Mouse (Mus musculus) spleen, adult 2 months (tissue): ENCODE measurements around the gene Tbx19. TPM values are rescaled to one million over a fixed set of nuclear protein-coding genes. Genes with fewer than 3 reads are reported as not detected.

Experiments used
- DNase-seq, 2 experiments: peaks; one replicate each; pipeline versions ENCODE4 v3.0.0 to v3.0.0-alpha.2; 2012 to 2021; ENCODE audit warnings: low spot score in 2 of 2, low read depth in 1 of 2
- H3K27ac ChIP-seq: fragments of 200-500 bp; 2 replicates; pipeline ENCODE4 v1.5.1; 2012; ENCODE audit warnings: low read length, inconsistent platforms; ENCODE audit not compliant: insufficient read depth
- H3K27me3 ChIP-seq: fragments of 200-500 bp; 2 replicates; pipeline ENCODE4 v1.6.1; 2012; ENCODE audit warnings: mild to moderate bottlenecking, moderate library complexity, low read length, inconsistent platforms; ENCODE audit not compliant: control insufficient read depth, insufficient read depth
- H3K36me3 ChIP-seq: fragments of 200-500 bp; 2 replicates; pipeline ENCODE4 v1.6.1; 2012; ENCODE audit warnings: mild to moderate bottlenecking, low read length, inconsistent platforms; ENCODE audit not compliant: control insufficient read depth, insufficient read depth
- H3K4me1 ChIP-seq: fragments of 200-500 bp; 2 replicates; pipeline ENCODE4 v1.6.1; 2011; ENCODE audit warnings: inconsistent platforms; ENCODE audit not compliant: control insufficient read depth, insufficient read depth, insufficient read length
- H3K4me3 ChIP-seq: fragments of 200-500 bp; 2 replicates; pipeline ENCODE4 v1.5.1; 2011; ENCODE audit warnings: mild to moderate bottlenecking, inconsistent platforms; ENCODE audit not compliant: insufficient read depth, insufficient read length; ENCODE audit errors: extremely low read depth
- CTCF ChIP-seq: fragments of 200-500 bp; IDR thresholded peaks from 2 replicates; pipeline ENCODE4 v1.5.1; 2011; ENCODE audit warnings: mild to moderate bottlenecking, inconsistent platforms; ENCODE audit not compliant: insufficient read depth, insufficient read length, insufficient replicate concordance; ENCODE audit errors: extremely low read depth
- POLR2A ChIP-seq: fragments of 200-500 bp; IDR thresholded peaks from 2 replicates; pipeline ENCODE4 v1.6.1; 2011; ENCODE audit warnings: low read depth, low read length, inconsistent platforms
- WGBS: fragments of 180-500 bp; shearing (Covaris S2); methylation state at CpG from one replicate; pipeline ENCODE4 v1.1.7; 2018; 5-methylcytosine and 5-hydroxymethylcytosine counted together
- polyA plus RNA-seq: library from polyadenylated mRNA; depleted of rRNA; stranded (reverse); fragments of >200 nt; gene quantifications from 2 replicates; pipeline ENCODE4 v1.2.3, GENCODE M21; 2012

Gene Tbx19
- polyA plus RNA-seq, 1 experiment = 0.16 TPM

DNA sequence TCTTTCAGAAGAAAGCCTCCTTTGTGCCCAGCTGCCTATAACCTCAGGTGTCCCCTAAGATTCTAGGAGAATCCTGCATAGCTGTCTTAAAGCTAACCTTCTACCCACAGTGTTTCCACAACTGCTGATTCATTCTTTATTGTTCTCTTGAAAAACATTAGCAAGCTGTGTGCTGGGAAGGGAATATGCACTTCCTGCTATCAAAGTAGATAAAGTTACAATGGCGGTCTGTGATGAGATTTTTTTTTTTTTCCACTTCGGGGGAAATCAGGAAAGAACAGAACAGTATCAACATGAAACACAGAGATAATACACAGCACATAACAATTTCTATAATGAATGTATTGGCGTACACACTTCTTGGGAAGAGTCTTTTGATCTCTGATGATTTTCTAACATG, 37.3 kb upstream of the Tbx19 start:
- DNase-seq = no peak
- TF ChIP-seq POLR2A (no peak), CTCF (no peak)
- 38% methylated on average over 3 of the region's 3 CpGs for WGBS

DNA sequence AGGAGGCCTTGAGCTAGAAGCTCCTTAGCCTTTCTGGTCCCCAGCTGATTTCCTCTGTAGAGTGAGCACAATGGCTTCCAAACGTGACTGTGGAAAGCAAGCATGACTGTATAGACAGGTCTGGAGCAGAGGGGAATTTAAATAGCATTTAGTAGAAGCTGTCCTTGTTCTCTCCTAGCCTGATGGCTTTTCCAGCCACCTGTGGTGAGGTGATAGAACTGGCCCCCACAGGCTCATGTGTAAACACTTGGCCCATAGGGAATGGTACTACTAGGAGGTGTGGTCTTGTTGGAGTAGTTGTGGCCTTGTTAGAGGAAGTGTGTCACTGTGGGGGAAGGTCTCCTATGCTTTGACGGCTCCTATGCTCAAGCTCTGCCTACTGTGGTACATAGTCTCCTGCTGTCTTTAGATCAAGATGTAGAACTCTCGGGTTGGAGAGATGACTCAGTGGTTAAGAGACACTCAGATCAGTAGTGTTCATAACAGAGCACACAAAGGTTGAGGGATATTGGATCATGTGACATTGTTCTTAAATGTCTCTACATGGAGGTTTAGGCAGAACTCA, 34.9 kb upstream of the Tbx19 start:
- no peak for TF ChIP-seq CTCF
- no peak for TF ChIP-seq POLR2A
- H3K4me1 ChIP-seq = peaks cover 6% of the 10 kb centered on the region; the same call in 1 of the 2 replicates
- H3K27me3 ChIP-seq = no peaks in the 10 kb centered on the region
- H3K27ac ChIP-seq = no peak overlapping the region
- 51% methylated on average over 3 of the region's 3 CpGs for WGBS
- no peaks in the 10 kb centered on the region for H3K36me3 ChIP-seq
- no peak for DNase-seq
- H3K4me3 ChIP-seq = no peak overlapping the region

More for the DNA sequence above, 37.3 kb upstream of the Tbx19 start:
- no peaks in the 10 kb centered on the region for H3K27me3 ChIP-seq
- no peaks in the 10 kb centered on the region for H3K36me3 ChIP-seq
- H3K27ac ChIP-seq = no peak overlapping the region
- no peak overlapping the region for H3K4me3 ChIP-seq
- no peaks in the 10 kb centered on the region; the same call in 1 of the 2 replicates for H3K4me1 ChIP-seq

DNA sequence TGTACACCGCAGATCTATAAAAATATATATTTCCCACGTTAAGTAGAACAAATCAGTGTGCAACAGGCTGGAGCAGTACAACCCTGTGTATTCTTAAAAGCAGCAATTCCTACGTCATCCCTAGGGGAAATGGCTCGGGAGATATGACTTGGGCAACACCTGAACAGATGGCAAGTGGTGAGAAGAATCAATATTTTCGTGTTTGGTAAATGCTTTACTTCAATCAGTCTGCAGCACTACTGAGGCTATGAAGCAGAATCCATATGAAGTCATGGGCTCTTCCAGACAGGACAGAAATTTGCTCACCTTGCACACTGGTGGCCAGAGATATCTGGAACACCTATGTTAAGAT, 34.1 kb upstream of the Tbx19 start:
- WGBS = 7% methylated on average over 5 of the region's 5 CpGs
- TF ChIP-seq POLR2A = no peak
- no peak for TF ChIP-seq CTCF
- Histone ChIP-seq H3K27ac (peak overlapping the region; percentile 44), H3K4me1 (peaks cover 6% of the 10 kb centered on the region; the same call in 1 of the 2 replicates), H3K36me3 (no peaks in the 10 kb centered on the region), H3K27me3 (no peaks in the 10 kb centered on the region), H3K4me3 (peak overlapping the region; percentile 81)
- no peak for DNase-seq

DNA sequence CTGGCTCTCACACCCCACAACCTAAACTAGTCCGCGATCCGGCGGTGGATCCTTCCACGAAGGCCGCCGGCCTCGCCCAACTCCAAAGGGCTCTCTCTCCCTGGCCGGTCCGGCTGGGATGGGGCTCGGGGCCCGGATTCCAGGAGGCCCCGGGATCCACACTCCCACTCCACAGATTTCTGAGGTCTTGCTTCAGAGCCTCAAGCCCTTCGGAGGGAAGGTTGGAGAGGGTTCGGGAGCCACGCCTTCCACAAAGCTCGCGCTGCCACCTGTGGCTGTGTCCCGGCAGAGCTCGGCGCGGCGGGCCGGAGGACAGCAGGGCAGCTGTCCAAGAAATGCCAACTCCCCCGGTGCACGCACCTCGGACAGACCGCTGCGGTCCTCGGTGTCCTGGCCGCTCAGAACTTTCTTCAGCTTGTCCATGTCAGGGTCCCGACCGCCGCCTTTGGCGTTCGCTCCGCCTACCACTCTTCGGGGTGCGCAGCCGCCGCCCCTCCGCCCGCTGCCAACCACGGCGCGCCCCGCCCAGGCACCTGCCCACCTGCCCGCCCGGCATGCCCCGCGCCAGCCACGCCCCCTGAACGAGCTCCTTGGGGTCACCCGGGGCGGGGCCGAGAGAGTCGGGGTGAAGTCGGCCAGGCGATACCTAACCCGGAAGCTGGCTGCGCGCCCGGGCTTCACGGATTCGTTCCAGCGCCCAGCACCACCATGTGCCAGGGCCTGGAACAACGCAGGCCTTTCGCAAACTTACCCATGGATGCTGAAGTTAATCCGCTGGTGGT, 33.5 kb upstream of the Tbx19 start, which contains the start of gene Sft2d2:
TSS of gene Sft2d2 (minus strand) at position 559 of the 782 bp plus-strand sequence.
- no peaks in the 10 kb centered on the region for H3K36me3 ChIP-seq
- H3K27me3 ChIP-seq = no peaks in the 10 kb centered on the region
- peak within 1 kb of the TSS; percentile 72 for H3K27ac ChIP-seq
- H3K4me3 ChIP-seq = peak within 1 kb of the TSS; percentile 81
- WGBS = under 1% methylated on average over 66 of the region's 69 CpGs
- peak; percentile 88 to 98 for DNase-seq
- TF ChIP-seq CTCF (no peak), POLR2A (peak; percentile 30)
- peaks cover 8% of the 10 kb centered on the region; the same call in 1 of the 2 replicates for H3K4me1 ChIP-seq

DNA sequence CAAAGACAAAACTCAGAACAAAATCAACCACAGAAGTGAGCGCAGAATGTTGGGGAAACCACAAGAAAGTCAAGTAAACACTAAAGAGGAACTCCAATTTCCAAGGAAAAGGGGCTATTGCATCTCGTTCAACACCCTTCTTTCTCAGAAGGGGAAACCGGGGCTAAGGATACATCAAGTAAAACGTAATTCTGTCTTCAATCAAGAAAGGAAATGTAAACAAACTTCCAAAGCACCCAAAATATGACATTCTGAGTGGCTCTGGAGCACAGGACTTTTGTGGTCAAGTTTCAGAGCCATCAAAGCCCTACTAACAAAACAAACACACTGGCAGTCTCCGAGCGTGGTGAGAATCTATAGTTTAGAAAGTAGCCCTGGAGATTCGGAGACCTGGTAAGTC, 32.9 kb upstream of the Tbx19 start:
- DNase-seq = no peak
- Histone ChIP-seq H3K36me3 (no peaks in the 10 kb centered on the region), H3K4me1 (peaks cover 10% of the 10 kb centered on the region; the same call in 1 of the 2 replicates), H3K4me3 (peak overlapping the region; percentile 81), H3K27ac (peak overlapping the region; percentile 72), H3K27me3 (no peaks in the 10 kb centered on the region)
- TF ChIP-seq CTCF (no peak), POLR2A (no peak)
- WGBS = 2% methylated on average over 7 of the region's 7 CpGs

DNA sequence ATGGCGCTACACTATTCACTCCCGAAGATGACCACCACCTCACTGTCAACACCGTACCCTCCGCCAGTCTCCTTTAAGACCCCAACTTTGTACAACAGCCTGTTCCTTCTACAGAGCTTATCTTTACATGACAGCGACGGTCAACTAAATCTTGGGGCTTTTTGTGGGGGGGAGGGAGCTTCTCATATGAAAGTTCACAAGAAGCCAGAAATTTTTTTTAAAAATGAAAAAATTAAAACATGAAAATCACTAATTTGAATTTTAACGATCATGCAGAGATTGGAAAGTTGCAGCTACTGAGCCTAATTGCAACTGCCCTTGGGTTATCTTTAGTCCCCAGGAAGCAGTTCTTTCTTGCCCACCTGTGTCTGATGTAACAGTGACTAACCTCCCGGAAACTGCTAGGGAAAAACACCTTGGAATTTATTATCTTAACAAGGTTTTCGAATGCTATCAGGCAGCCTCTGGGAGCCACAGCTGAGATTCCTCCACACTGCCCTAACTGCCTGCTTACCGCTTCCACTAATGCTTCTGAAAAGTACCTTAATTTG, 32.2 kb upstream of the Tbx19 start:
- H3K36me3 ChIP-seq = no peaks in the 10 kb centered on the region
- no peak for DNase-seq
- WGBS = 15% methylated on average over 10 of the region's 10 CpGs
- peaks cover 10% of the 10 kb centered on the region; the same call in 1 of the 2 replicates for H3K4me1 ChIP-seq
- peak overlapping the region; percentile 26; the same call in 1 of the 2 replicates for H3K4me3 ChIP-seq
- TF ChIP-seq CTCF = no peak
- no peak for TF ChIP-seq POLR2A
- H3K27ac ChIP-seq = 0 out of 2 replicates have a peak overlapping the region, but pooled peaks have one; percentile 2
- no peaks in the 10 kb centered on the region for H3K27me3 ChIP-seq

DNA sequence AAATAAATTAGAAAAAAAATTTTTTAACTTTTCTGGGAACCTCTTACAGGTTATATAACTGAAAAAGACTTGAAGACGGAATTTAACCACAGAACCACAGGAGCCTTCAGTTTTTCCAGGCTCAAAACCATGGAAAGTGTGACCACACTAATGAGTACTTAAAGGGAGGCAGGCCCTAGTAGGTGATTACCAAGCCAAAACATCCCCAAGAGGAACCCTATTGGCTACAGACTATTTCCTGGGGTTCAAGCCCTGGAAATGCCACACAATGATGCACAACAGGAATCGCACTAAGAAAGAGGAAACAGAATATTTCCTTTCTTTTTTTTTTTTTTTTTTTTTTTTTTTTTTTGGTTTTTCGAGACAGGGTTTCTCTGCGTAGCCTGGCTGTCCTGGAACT, 31.5 kb upstream of the Tbx19 start:
- H3K27me3 ChIP-seq = no peaks in the 10 kb centered on the region
- H3K4me1 ChIP-seq = peaks cover 10% of the 10 kb centered on the region; the same call in 1 of the 2 replicates
- H3K36me3 ChIP-seq = no peaks in the 10 kb centered on the region
- no peak overlapping the region for H3K27ac ChIP-seq
- DNase-seq = no peak
- WGBS = 24% methylated on average over 4 of the region's 4 CpGs
- H3K4me3 ChIP-seq = no peak overlapping the region
- TF ChIP-seq POLR2A = no peak
- no peak for TF ChIP-seq CTCF
